Mouse (Mus musculus) MEL (cell line): ENCODE data around the gene Mtcp1. TPM values are rescaled to one million over a fixed set of nuclear protein-coding genes. Genes with fewer than 3 reads are reported as not detected.
A peak's percentile ranks its signal among the peaks of the same experiment; 100 is the strongest.

Experiments used
- DNase-seq: peaks from one replicate; pipeline ENCODE4 v3.0.0; 2011; ENCODE audit warnings: low read depth, low spot score
- H3K27ac ChIP-seq: 2 replicates; pipeline ENCODE4 v1.5.1; 2012; ENCODE audit warnings: low read depth, mild to moderate bottlenecking, control low read depth, low read length, moderate library complexity; ENCODE audit not compliant: control insufficient read depth
- H3K27me3 ChIP-seq, 2 experiments: fragments of 150-350 bp in 1 of 2; sonication (generic) in 1 of 2; 2 replicates each; pipeline ENCODE4 v1.6.1; 2012; ENCODE audit warnings: low read length in 2 of 2, mild to moderate bottlenecking in 2 of 2, improper control_type of control experiment in 1 of 2, moderate library complexity in 1 of 2; ENCODE audit not compliant: insufficient read depth in 2 of 2, control insufficient read depth in 1 of 2
- H3K36me3 ChIP-seq, 2 experiments: 2 replicates each; pipeline ENCODE4 v1.6.1; 2012 to 2014; ENCODE audit warnings: low read length in 2 of 2, improper control_type of control experiment in 1 of 2, inconsistent platforms in 1 of 2, mild to moderate bottlenecking in 1 of 2; ENCODE audit not compliant: insufficient read depth in 2 of 2, control insufficient read depth in 1 of 2
- H3K4me1 ChIP-seq, 2 experiments: fragments of 150-350 bp in 1 of 2; sonication (generic) in 1 of 2; 2 replicates each; pipeline ENCODE4 v1.6.1; 2012; ENCODE audit warnings: low read length in 2 of 2, improper control_type of control experiment in 1 of 2, mild to moderate bottlenecking in 1 of 2; ENCODE audit not compliant: insufficient read depth in 2 of 2, control insufficient read depth in 1 of 2
- H3K4me3 ChIP-seq, 2 experiments: fragments of 150-350 bp in 1 of 2; sonication (generic) in 1 of 2; 2 replicates each; pipeline ENCODE4 v1.5.1; 2012; ENCODE audit warnings: low read depth in 2 of 2, low read length in 2 of 2, mild to moderate bottlenecking in 2 of 2, moderate library complexity in 2 of 2, control low read depth in 1 of 2, improper control_type of control experiment in 1 of 2; ENCODE audit not compliant: control insufficient read depth in 1 of 2, insufficient read depth in 1 of 2
- H3K79me2 ChIP-seq: 2 replicates; pipeline ENCODE4 v1.6.1; 2012; ENCODE audit warnings: mild to moderate bottlenecking, low read length, moderate library complexity; ENCODE audit not compliant: control insufficient read depth, poor library complexity, insufficient read depth
- H3K9ac ChIP-seq: 2 replicates; pipeline ENCODE4 v1.6.1; 2012; ENCODE audit warnings: low read depth, mild to moderate bottlenecking, control low read depth, low read length, moderate library complexity; ENCODE audit not compliant: control insufficient read depth, poor library complexity, severe bottlenecking
- H3K9me3 ChIP-seq: fragments of 150-350 bp; sonication (generic); replicated peaks from 2 replicates; pipeline ENCODE4 v1.6.1; 2012; ENCODE audit warnings: mild to moderate bottlenecking, low read length, improper control_type of control experiment, moderate library complexity; ENCODE audit not compliant: insufficient read depth
- BHLHE40 ChIP-seq: IDR thresholded peaks from 2 replicates; pipeline ENCODE4 v1.6.1; 2012; ENCODE audit warnings: low read depth, mild to moderate bottlenecking, inconsistent platforms, low read length, improper control_type of control experiment, borderline replicate concordance
- CTCF ChIP-seq, 3 experiments: IDR thresholded peaks in 2 of 3; conservative IDR thresholded peaks in 1 of 3; 2 replicates each; pipeline ENCODE4 v1.5.1; 2011 to 2012; ENCODE audit warnings: low read length in 3 of 3, low read depth in 2 of 3, mild to moderate bottlenecking in 2 of 3, improper control_type of control experiment in 1 of 3, inconsistent platforms in 1 of 3, mixed read lengths in 1 of 3, moderate library complexity in 1 of 3; ENCODE audit not compliant: control insufficient read depth in 1 of 3, insufficient read depth in 1 of 3, poor library complexity in 1 of 3, severe bottlenecking in 1 of 3
- EP300 ChIP-seq, 2 experiments: IDR thresholded peaks; 2 replicates each; pipeline ENCODE4 v1.6.1; 2011; ENCODE audit warnings: improper control_type of control experiment in 2 of 2, low read length in 2 of 2, low read depth in 1 of 2, mild to moderate bottlenecking in 1 of 2
- ETS1 ChIP-seq: IDR thresholded peaks from 2 replicates; pipeline ENCODE4 v1.6.1; 2012; ENCODE audit warnings: low read depth, mild to moderate bottlenecking, inconsistent platforms, low read length, improper control_type of control experiment, moderate library complexity
- GATA1 ChIP-seq: IDR thresholded peaks from 2 replicates; pipeline ENCODE4 v1.6.1; 2011; ENCODE audit warnings: low read depth, low read length, improper control_type of control experiment
- HCFC1 ChIP-seq: IDR thresholded peaks from 2 replicates; pipeline ENCODE4 v1.6.1; 2012; ENCODE audit warnings: low read depth, mild to moderate bottlenecking, inconsistent platforms, low read length, improper control_type of control experiment, moderate library complexity
- MAFK ChIP-seq: IDR thresholded peaks from 2 replicates; pipeline ENCODE4 v1.6.1; 2011; ENCODE audit warnings: low read depth, mild to moderate bottlenecking, low read length, improper control_type of control experiment, borderline replicate concordance
- MAX ChIP-seq: IDR thresholded peaks from 2 replicates; pipeline ENCODE4 v1.6.1; 2011; ENCODE audit warnings: low read length, improper control_type of control experiment
- MAZ ChIP-seq: IDR thresholded peaks from 2 replicates; pipeline ENCODE4 v1.6.1; 2012; ENCODE audit warnings: low read depth, mild to moderate bottlenecking, inconsistent platforms, low read length, improper control_type of control experiment
- MXI1 ChIP-seq: IDR thresholded peaks from 2 replicates; pipeline ENCODE4 v1.6.1; 2011; ENCODE audit warnings: mild to moderate bottlenecking, low read depth, low read length, improper control_type of control experiment
- NRF1 ChIP-seq: IDR thresholded peaks from 2 replicates; pipeline ENCODE4 v1.6.1; 2014; ENCODE audit warnings: low read depth, mild to moderate bottlenecking, inconsistent platforms, low read length, improper control_type of control experiment, moderate library complexity; ENCODE audit not compliant: poor library complexity, insufficient read depth, severe bottlenecking
- SMC3 ChIP-seq: IDR thresholded peaks from 2 replicates; pipeline ENCODE4 v1.6.1; 2011; ENCODE audit warnings: low read depth, low read length, improper control_type of control experiment
- TBP ChIP-seq: IDR thresholded peaks from 2 replicates; pipeline ENCODE4 v1.8.0; 2011; ENCODE audit warnings: low read depth, low read length, improper control_type of control experiment
- TCF12 ChIP-seq: IDR thresholded peaks from 2 replicates; pipeline ENCODE4 v1.6.1; 2014; ENCODE audit warnings: low read depth, mild to moderate bottlenecking, inconsistent platforms, low read length, improper control_type of control experiment, moderate library complexity
- UBTF ChIP-seq: IDR thresholded peaks from 2 replicates; pipeline ENCODE4 v1.6.1; 2012; ENCODE audit warnings: low read depth, mild to moderate bottlenecking, inconsistent platforms, low read length, improper control_type of control experiment, moderate library complexity, borderline replicate concordance; ENCODE audit not compliant: insufficient read depth
- ZKSCAN1 ChIP-seq: IDR thresholded peaks from 2 replicates; pipeline ENCODE4 v1.6.1; 2012; ENCODE audit warnings: low read depth, mild to moderate bottlenecking, inconsistent platforms, low read length, improper control_type of control experiment, moderate library complexity
- polyA plus RNA-seq, 2 experiments: library from polyadenylated mRNA; stranded (reverse) in 1 of 2; unstranded in 1 of 2; fragments of >175 nt in 1 of 2; fragments of >200 nt in 1 of 2; gene quantifications; 2 replicates each; pipeline versions ENCODE4 v1.2.1 to v1.2.4; 2012; ENCODE audit warnings: low replicate concordance in 2 of 2, low read depth in 1 of 2; ENCODE audit not compliant: insufficient read length in 2 of 2, insufficient read depth in 1 of 2, missing spikeins in 1 of 2
- total RNA-seq: library from RNA; depleted of rRNA; stranded (reverse); fragments of 300-350 nt; gene quantifications from 2 replicates; pipeline ENCODE4 v1.2.3, GENCODE M21; 2012; rRNA removed

Mtcp1 gene
- total and polyA plus RNA-seq, 3 experiments = 4.3 to 7.6 TPM; not detected in 1

DNA sequence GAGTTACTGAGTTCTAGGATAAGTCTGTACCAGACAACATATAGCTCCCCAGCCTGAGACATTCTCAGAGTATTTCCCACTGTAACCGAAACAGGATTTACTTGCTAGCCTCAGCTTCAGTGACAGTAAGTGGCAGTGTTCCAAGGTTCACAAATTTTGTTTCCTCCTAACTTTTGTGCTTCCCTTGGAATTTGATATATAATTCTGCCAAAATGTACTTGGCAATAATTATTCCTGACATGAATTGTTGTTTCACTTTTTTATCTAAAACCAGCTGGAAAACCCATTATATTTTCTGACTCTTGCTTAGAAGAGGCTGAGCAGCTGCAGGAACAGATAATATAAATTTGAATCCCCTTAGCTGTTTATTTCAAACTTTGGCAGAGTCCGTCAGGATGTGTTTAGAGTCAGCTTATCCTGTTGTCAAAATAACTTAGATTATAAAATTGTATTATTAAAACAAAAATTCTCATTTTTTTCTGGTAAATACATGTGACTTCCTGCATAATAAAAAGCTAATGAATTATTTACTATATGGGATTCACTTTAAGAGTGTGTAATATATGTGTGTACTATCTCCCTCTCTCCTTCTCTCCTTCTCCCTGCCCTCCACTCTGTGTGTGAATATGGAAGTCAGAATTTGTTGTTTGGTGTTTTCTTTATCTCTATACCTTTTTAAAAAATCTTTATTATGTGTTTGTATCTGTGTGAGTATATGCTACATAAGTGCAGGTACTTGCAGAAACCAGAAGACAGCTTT lies 43.5 kb downstream of the Mtcp1 start:
- Histone ChIP-seq H3K79me2 (no peaks in the 10 kb centered on the region), H3K4me3 (no peak overlapping the region), H3K27me3 (no peaks in the 10 kb centered on the region), H3K4me1 (peaks cover 9 to 11% of the 10 kb centered on the region in 2 experiments), H3K9me3 (no peaks in the 10 kb centered on the region), H3K36me3 (peaks cover 0 to 17% of the 10 kb centered on the region in 2 experiments; a peak in 2 of 4 replicates), H3K9ac (no peak overlapping the region), H3K27ac (no peak overlapping the region)
- DNase-seq = peak; percentile 14
- TF ChIP-seq EP300 (IDR thresholded peaks at IDR 0.05; ENCODE audit: low read depth in 1 of 2, low read length in 2 of 2) (peak in 1 of 2 experiments; percentile 11; a peak in 1 of 4 replicates), UBTF (no peak), ETS1 (peak; percentile 58), TCF12 (0 out of 2 replicates have a peak, but pooled peaks have one; percentile 24)

DNA sequence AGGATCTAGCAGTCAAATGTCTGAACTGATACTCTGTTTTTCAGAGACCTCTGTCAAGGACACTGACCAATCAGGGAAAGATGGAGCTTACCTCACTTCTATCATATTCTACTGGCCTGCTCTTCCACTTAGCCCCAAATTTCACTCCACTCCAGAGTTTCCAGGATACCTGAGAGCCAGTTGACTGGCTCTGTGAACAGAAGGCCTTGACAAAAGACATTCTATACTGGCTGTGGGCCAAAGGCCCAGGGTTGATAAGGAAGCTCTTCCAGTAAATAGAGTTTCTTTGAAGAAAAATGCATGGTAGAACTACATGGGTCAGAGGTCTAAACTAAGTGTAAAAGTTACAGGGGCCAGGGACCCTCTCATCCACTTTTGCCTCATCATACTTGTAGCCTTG lies 46.2 kb downstream of the Mtcp1 start:
- peak; percentile 79 for DNase-seq
- no peak overlapping the region for H3K4me3 ChIP-seq
- peaks cover 8 to 9% of the 10 kb centered on the region in 2 experiments for H3K4me1 ChIP-seq
- H3K27me3 ChIP-seq = no peaks in the 10 kb centered on the region
- H3K79me2 ChIP-seq = no peaks in the 10 kb centered on the region
- H3K36me3 ChIP-seq = peaks cover 0 to 9% of the 10 kb centered on the region in 2 experiments; a peak in 2 of 4 replicates
- no peak overlapping the region for H3K9ac ChIP-seq
- no peaks in the 10 kb centered on the region for H3K9me3 ChIP-seq
- no peak for TF ChIP-seq MAZ
- no peak for TF ChIP-seq CTCF (IDR thresholded peaks at IDR 0.05 in 2 of 3, conservative IDR thresholded peaks at IDR 0.05 in 1 of 3; ENCODE audit: control insufficient read depth in 1 of 3, insufficient read depth in 1 of 3, low read depth in 2 of 3, low read length in 3 of 3, poor library complexity in 1 of 3, severe bottlenecking in 1 of 3)
- TF ChIP-seq BHLHE40 = no peak
- TF ChIP-seq EP300 (IDR thresholded peaks at IDR 0.05; ENCODE audit: low read depth in 1 of 2, low read length in 2 of 2) = peak in 1 of 2 experiments; percentile 33; a peak in 1 of 4 replicates
- TF ChIP-seq TBP = no peak
- TF ChIP-seq MXI1 = no peak
- no peak for TF ChIP-seq HCFC1
- TF ChIP-seq ZKSCAN1 = no peak
- TF ChIP-seq GATA1 = peak; percentile 71
- TF ChIP-seq TCF12 = no peak
- no peak for TF ChIP-seq SMC3
- TF ChIP-seq MAFK = no peak
- no peak for TF ChIP-seq MAX
- peak; percentile 32; the same call in 1 of the 2 replicates for TF ChIP-seq ETS1
- TF ChIP-seq NRF1 = no peak
- H3K27ac ChIP-seq = peak overlapping the region; percentile 22; the same call in 1 of the 2 replicates

Other genes with a start within 250 kb of the Mtcp1 start
- 17.0 and 18.0 TPM in 2 replicates for gene Fundc2, start 34.2 kb downstream of the Mtcp1 start, total RNA-seq
- gene Fundc2, start 34.2 kb downstream of the Mtcp1 start, polyA plus RNA-seq = 10 to 100 TPM in 1 of 2 experiments, not detected in 1; 41.5 TPM
- 0.65 and 1.1 TPM in 2 replicates for gene F8, start 34.0 kb downstream of the Mtcp1 start, total RNA-seq
- under 1 TPM in 1 of 2 experiments, not detected in 1; 0.67 TPM for gene F8, start 34.0 kb downstream of the Mtcp1 start, polyA plus RNA-seq
- 10.6 and 11.9 TPM in 2 replicates for gene Cmc4, start within 50 bp of the Mtcp1 start, total RNA-seq
- gene Cmc4, start within 50 bp of the Mtcp1 start, polyA plus RNA-seq = 10 to 100 TPM in 1 of 2 experiments, not detected in 1; 10.7 TPM
- gene Brcc3, start within 50 bp of the Mtcp1 start, total RNA-seq = 18.4 and 18.6 TPM in 2 replicates
- gene Brcc3, start within 50 bp of the Mtcp1 start, polyA plus RNA-seq = 10 to 100 TPM in 1 of 2 experiments, not detected in 1; 51.7 TPM
- gene Vbp1, start 97.7 kb upstream of the Mtcp1 start, total RNA-seq = 71.6 and 81.4 TPM in 2 replicates
- gene Vbp1, start 97.7 kb upstream of the Mtcp1 start, polyA plus RNA-seq = 10 to 100 TPM in 1 of 2 experiments, not detected in 1; 61.9 TPM
- gene Rab39b, start 161.6 kb upstream of the Mtcp1 start, total RNA-seq = not detected in 2 replicates
- gene Rab39b, start 161.6 kb upstream of the Mtcp1 start, polyA plus RNA-seq = not detected